Mouse (Mus musculus) intestine, postnatal 0 days (tissue): Measurements from ENCODE around the gene Kif5c. TPM values are rescaled to one million over a fixed set of nuclear protein-coding genes. Genes with fewer than 3 reads are reported as not detected.

Source experiments
- ATAC-seq: fragments of 200-750 bp; cut with Nextera tagmentation; 2 replicates; pipeline ENCODE4 v1.8.0; 2017; ENCODE audit warnings: mild to moderate bottlenecking, moderate TSS enrichment, moderate library complexity
- H3K27ac ChIP-seq: fragments of 300-500 bp; sonication (generic); 2 replicates; pipeline ENCODE4 v1.5.1; 2014; ENCODE audit warnings: mild to moderate bottlenecking, low read depth, low read length, moderate library complexity
- H3K27me3 ChIP-seq: fragments of 300-500 bp; sonication (generic); replicated peaks from 2 replicates; pipeline ENCODE4 v1.6.1; 2014; ENCODE audit warnings: low read length, mixed read lengths; ENCODE audit not compliant: control insufficient read depth, insufficient read depth
- H3K36me3 ChIP-seq: fragments of 300-500 bp; sonication (generic); 2 replicates; pipeline ENCODE4 v1.6.1; 2014; ENCODE audit warnings: mild to moderate bottlenecking, moderate library complexity; ENCODE audit not compliant: control insufficient read depth, insufficient read depth
- H3K4me1 ChIP-seq: fragments of 300-500 bp; sonication (generic); replicated peaks from 2 replicates; pipeline ENCODE4 v1.6.1; 2014; ENCODE audit warnings: antibody characterized with exemption, low read length, mixed read lengths; ENCODE audit not compliant: control insufficient read depth, insufficient read depth
- H3K4me2 ChIP-seq: fragments of 300-500 bp; sonication (generic); replicated peaks from 2 replicates; pipeline ENCODE4 v1.6.1; 2014; ENCODE audit warnings: low read depth, mild to moderate bottlenecking, moderate library complexity
- H3K4me3 ChIP-seq: fragments of 300-500 bp; sonication (generic); 2 replicates; pipeline ENCODE4 v1.5.1; 2014; ENCODE audit warnings: low read depth, low read length
- H3K9ac ChIP-seq: fragments of 300-500 bp; sonication (generic); 2 replicates; pipeline ENCODE4 v1.6.1; 2014; ENCODE audit warnings: mild to moderate bottlenecking, low read depth, low read length
- H3K9me3 ChIP-seq: fragments of 300-500 bp; sonication (generic); 2 replicates; pipeline ENCODE4 v1.6.1; 2016; ENCODE audit warnings: mixed run types; ENCODE audit not compliant: control insufficient read depth
- CTCF ChIP-seq: sonication (generic); IDR thresholded peaks from 2 replicates; pipeline ENCODE4 v1.5.1; 2016; ENCODE audit warnings: low read depth, mild to moderate bottlenecking, control low read depth, antibody characterized with exemption, moderate library complexity
- WGBS: fragments of 180-500 bp; shearing (Covaris S2); extraction: QIAGEN DNeasy Blood & Tissue Kit; methylation state at CpG from one replicate; pipeline ENCODE4 v1.1.7; 2014; 5-methylcytosine and 5-hydroxymethylcytosine counted together
- polyA plus RNA-seq: library from polyadenylated mRNA; unstranded; fragments of >200 nt; fragmentation: Nextera tagmentation; extraction: Ambion mirVana; gene quantifications from 2 replicates; pipeline ENCODE4 v1.2.1, GENCODE M21; 2015

The Kif5c gene
- polyA plus RNA-seq, 1 experiment from 2014 or later: 2.7 TPM

DNA sequence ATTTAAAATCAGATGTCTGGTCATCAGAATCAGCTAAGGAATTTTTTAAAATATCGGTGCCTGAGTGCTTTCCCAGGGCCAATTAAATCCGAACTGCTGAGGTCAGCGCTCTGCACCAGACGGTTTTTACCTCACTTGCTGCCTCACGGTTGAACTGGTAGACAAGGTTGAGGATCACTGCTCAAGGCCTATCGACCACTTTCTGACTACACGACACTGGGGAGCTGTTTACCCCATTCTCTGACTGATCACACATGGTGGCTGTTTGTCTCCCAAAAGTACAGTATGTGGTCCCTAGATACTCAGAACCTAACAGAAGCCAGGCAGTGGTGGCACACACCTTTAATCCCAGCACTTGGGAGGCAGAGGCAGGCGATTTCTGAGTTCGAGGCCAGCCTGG lies 46.4 kb upstream of the Kif5c start:
- Histone ChIP-seq H3K36me3 (no peaks in the 10 kb centered on the region), H3K4me2 (no peak overlapping the region), H3K4me1 (no peaks in the 10 kb centered on the region), H3K4me3 (no peak overlapping the region), H3K9ac (no peak overlapping the region), H3K27me3 (no peaks in the 10 kb centered on the region), H3K9me3 (no peaks in the 10 kb centered on the region), H3K27ac (no peak overlapping the region)
- no peak for ATAC-seq
- TF ChIP-seq CTCF: no peak
- 82% methylated on average over 9 of the region's 9 CpGs for WGBS

DNA sequence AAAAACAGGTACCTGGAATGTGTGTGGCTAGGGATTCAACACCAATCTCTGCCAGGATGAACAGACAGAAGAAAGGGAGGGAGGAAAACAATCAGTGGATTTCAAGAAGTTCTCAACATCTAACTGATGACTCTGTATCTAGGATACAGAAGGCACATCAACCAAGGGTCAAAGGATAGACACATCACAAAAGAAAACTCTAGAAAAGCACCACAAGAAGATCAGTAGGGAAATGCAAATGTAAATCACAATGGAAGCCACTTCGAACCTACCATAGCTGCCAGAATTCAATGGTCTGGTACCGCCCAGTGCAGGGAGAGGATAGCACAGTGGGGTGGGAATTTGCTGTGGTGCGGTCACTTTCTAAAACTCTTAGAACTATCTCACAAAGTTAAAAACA lies 45.8 kb upstream of the Kif5c start:
- Histone ChIP-seq H3K27ac (no peak overlapping the region), H3K36me3 (no peaks in the 10 kb centered on the region)
- TF ChIP-seq CTCF: no peak

GRCm38 (mm10) chr2:49580585-49580984 lies 38.5 kb upstream of the Kif5c start:
- WGBS: 75% methylated on average over 3 of the region's 3 CpGs
- Histone ChIP-seq H3K9me3 (no peaks in the 10 kb centered on the region), H3K36me3 (no peaks in the 10 kb centered on the region), H3K9ac (no peak overlapping the region), H3K4me2 (no peak overlapping the region), H3K27me3 (no peaks in the 10 kb centered on the region), H3K4me3 (no peak overlapping the region), H3K27ac (no peak overlapping the region), H3K4me1 (no peaks in the 10 kb centered on the region)
- ATAC-seq: no peak
- no peak for TF ChIP-seq CTCF

More for the DNA sequence above, 45.8 kb upstream of the Kif5c start:
- Histone ChIP-seq H3K4me2 (no peak overlapping the region), H3K27me3 (no peaks in the 10 kb centered on the region), H3K9me3 (no peaks in the 10 kb centered on the region), H3K9ac (no peak overlapping the region), H3K4me3 (no peak overlapping the region), H3K4me1 (no peaks in the 10 kb centered on the region)
- ATAC-seq: no peak
- WGBS: 92% methylated on average over 3 of the region's 3 CpGs

GRCm38 (mm10) chr2:49582546-49582945 lies 36.6 kb upstream of the Kif5c start:
- no peak for TF ChIP-seq CTCF
- Histone ChIP-seq H3K4me2 (no peak overlapping the region), H3K4me3 (no peak overlapping the region), H3K4me1 (no peaks in the 10 kb centered on the region), H3K9ac (no peak overlapping the region), H3K27me3 (no peaks in the 10 kb centered on the region), H3K9me3 (no peaks in the 10 kb centered on the region), H3K36me3 (no peaks in the 10 kb centered on the region), H3K27ac (no peak overlapping the region)
- no peak for ATAC-seq
- 86% methylated on average over 5 of the region's 5 CpGs for WGBS

- no peak for TF ChIP-seq CTCF
- Histone ChIP-seq H3K9ac (no peak overlapping the region), H3K4me1 (no peaks in the 10 kb centered on the region), H3K4me3 (no peak overlapping the region), H3K36me3 (no peaks in the 10 kb centered on the region), H3K4me2 (no peak overlapping the region), H3K9me3 (no peaks in the 10 kb centered on the region), H3K27ac (no peak overlapping the region), H3K27me3 (no peaks in the 10 kb centered on the region)
- no peak for ATAC-seq
- 98% methylated on average over 2 of the region's 2 CpGs for WGBS
These were observed 35.8 kb upstream of the Kif5c start for GRCm38 (mm10) chr2:49583311-49583710.

GRCm38 (mm10) chr2:49590450-49590849 lies 28.6 kb upstream of the Kif5c start:
- WGBS: 65% methylated on average over 5 of the region's 5 CpGs
- Histone ChIP-seq H3K36me3 (no peaks in the 10 kb centered on the region), H3K4me2 (no peak overlapping the region), H3K4me3 (no peak overlapping the region), H3K9me3 (no peaks in the 10 kb centered on the region), H3K27ac (no peak overlapping the region), H3K27me3 (no peaks in the 10 kb centered on the region), H3K4me1 (no peaks in the 10 kb centered on the region), H3K9ac (no peak overlapping the region)
- no peak for TF ChIP-seq CTCF
- no peak for ATAC-seq

GRCm38 (mm10) chr2:49592926-49593325 lies 26.2 kb upstream of the Kif5c start:
- no peak for TF ChIP-seq CTCF
- Histone ChIP-seq H3K9ac (no peak overlapping the region), H3K36me3 (no peaks in the 10 kb centered on the region), H3K4me2 (no peak overlapping the region), H3K9me3 (no peaks in the 10 kb centered on the region), H3K4me3 (no peak overlapping the region), H3K4me1 (no peaks in the 10 kb centered on the region), H3K27me3 (no peaks in the 10 kb centered on the region), H3K27ac (no peak overlapping the region)
- ATAC-seq: no peak
